Mouse (Mus musculus) CH12.LX (cell line): Measurements from ENCODE around the gene Rps24. TPM values are rescaled to one million over a fixed set of nuclear protein-coding genes. Genes with fewer than 3 reads are reported as not detected.

Source experiments
- DNase-seq: peaks from one replicate; pipeline ENCODE4 v3.0.0-alpha.2; 2013; ENCODE audit errors: extremely low read depth
- H3K27ac ChIP-seq: 2 replicates; pipeline ENCODE4 v1.5.1; 2012; ENCODE audit warnings: low read depth, mild to moderate bottlenecking, control low read depth, moderate library complexity; ENCODE audit not compliant: insufficient read depth
- H3K27me3 ChIP-seq: replicated peaks from 2 replicates; pipeline ENCODE3; 2012; ENCODE audit warnings: inconsistent platforms
- H3K36me3 ChIP-seq, 2 experiments: replicated peaks in 1 of 2; 2 replicates each; pipeline versions ENCODE3 to v1.6.1; 2012; ENCODE audit warnings: inconsistent platforms in 1 of 2, low read length in 1 of 2, mild to moderate bottlenecking in 1 of 2, mixed read lengths in 1 of 2, moderate library complexity in 1 of 2; ENCODE audit not compliant: control insufficient read depth in 1 of 2, insufficient read depth in 1 of 2
- H3K4me1 ChIP-seq, 2 experiments: 2 replicates each; pipeline ENCODE4 v1.6.1; 2012; ENCODE audit warnings: inconsistent platforms in 1 of 2, moderate library complexity in 1 of 2; ENCODE audit not compliant: insufficient read depth in 2 of 2, control insufficient read depth in 1 of 2
- H3K4me2 ChIP-seq: 2 replicates; pipeline ENCODE4 v1.6.1; 2012; ENCODE audit warnings: low read depth, mild to moderate bottlenecking, control low read depth; ENCODE audit not compliant: poor library complexity, insufficient read depth, severe bottlenecking
- H3K4me3 ChIP-seq, 3 experiments: fragments of 150-350 bp in 1 of 3; sonication (generic) in 1 of 3; replicated peaks in 1 of 3; 2 replicates each; pipeline versions ENCODE3 to v1.5.1; 2011 to 2012; ENCODE audit warnings: low read depth in 2 of 3, low read length in 2 of 3, mild to moderate bottlenecking in 2 of 3, moderate library complexity in 2 of 3, control low read depth in 1 of 3, improper control_type of control experiment in 1 of 3, inconsistent platforms in 1 of 3, mixed read lengths in 1 of 3; ENCODE audit not compliant: poor library complexity in 1 of 3
- H3K79me2 ChIP-seq: replicated peaks from 2 replicates; pipeline ENCODE4 v1.6.1; 2012; ENCODE audit warnings: mild to moderate bottlenecking, moderate library complexity; ENCODE audit not compliant: control insufficient read depth, poor library complexity, insufficient read depth, severe bottlenecking; ENCODE audit errors: extremely low read depth
- H3K9ac ChIP-seq: 2 replicates; pipeline ENCODE4 v1.6.1; 2012; ENCODE audit warnings: low read depth, mild to moderate bottlenecking, control low read depth, moderate library complexity; ENCODE audit not compliant: insufficient read depth
- H3K9me3 ChIP-seq: replicated peaks from 2 replicates; pipeline ENCODE3; 2012; ENCODE audit warnings: low read length, inconsistent platforms, mixed read lengths
- BHLHE40 ChIP-seq: IDR thresholded peaks from 2 replicates; pipeline ENCODE4 v1.6.1; 2011; ENCODE audit warnings: mild to moderate bottlenecking, low read depth, low read length, improper control_type of control experiment
- CHD1 ChIP-seq: IDR thresholded peaks from 2 replicates; pipeline ENCODE4 v1.6.1; 2012; ENCODE audit warnings: low read depth, low read length, improper control_type of control experiment, inconsistent platforms
- CHD2 ChIP-seq: IDR thresholded peaks from 2 replicates; pipeline ENCODE4 v1.6.1; 2011; ENCODE audit warnings: low read length, improper control_type of control experiment
- E2F4 ChIP-seq: IDR thresholded peaks from 2 replicates; pipeline ENCODE4 v1.6.1; 2011; ENCODE audit warnings: low read depth, low read length, improper control_type of control experiment; ENCODE audit not compliant: insufficient replicate concordance
- ELF1 ChIP-seq: IDR thresholded peaks from 2 replicates; pipeline ENCODE4 v1.6.1; 2014; ENCODE audit warnings: low read depth, mild to moderate bottlenecking, inconsistent platforms, low read length, improper control_type of control experiment
- GABPA ChIP-seq: IDR thresholded peaks from 2 replicates; pipeline ENCODE4 v1.6.1; 2012; ENCODE audit warnings: low read depth, low read length, improper control_type of control experiment, inconsistent platforms; ENCODE audit not compliant: insufficient replicate concordance
- HCFC1 ChIP-seq: IDR thresholded peaks from 2 replicates; pipeline ENCODE4 v1.6.1; 2012; ENCODE audit warnings: low read depth, mild to moderate bottlenecking, inconsistent platforms, low read length, improper control_type of control experiment
- IRF4 ChIP-seq: IDR thresholded peaks from 2 replicates; pipeline ENCODE4 v1.6.1; 2014; ENCODE audit warnings: low read depth, mild to moderate bottlenecking, inconsistent platforms, low read length, improper control_type of control experiment
- KAT2A ChIP-seq: IDR thresholded peaks from 2 replicates; pipeline ENCODE4 v1.6.1; 2012; ENCODE audit warnings: low read length, improper control_type of control experiment, inconsistent platforms; ENCODE audit not compliant: insufficient replicate concordance
- MAX ChIP-seq: IDR thresholded peaks from 2 replicates; pipeline ENCODE4 v1.6.1; 2011; ENCODE audit warnings: low read length, improper control_type of control experiment
- MAZ ChIP-seq: IDR thresholded peaks from 2 replicates; pipeline ENCODE4 v1.6.1; 2012; ENCODE audit warnings: low read depth, mild to moderate bottlenecking, inconsistent platforms, low read length, improper control_type of control experiment, moderate library complexity
- MEF2A ChIP-seq: IDR thresholded peaks from 2 replicates; pipeline ENCODE4 v1.6.1; 2014; ENCODE audit warnings: low read depth, mild to moderate bottlenecking, inconsistent platforms, low read length, improper control_type of control experiment, borderline replicate concordance
- MXI1 ChIP-seq: IDR thresholded peaks from 2 replicates; pipeline ENCODE4 v1.6.1; 2011; ENCODE audit warnings: mild to moderate bottlenecking, low read depth, low read length, improper control_type of control experiment
- MYC ChIP-seq: IDR thresholded peaks from 2 replicates; pipeline ENCODE4 v1.6.1; 2011; ENCODE audit warnings: low read depth, mild to moderate bottlenecking, improper control_type of control experiment, low read length
- NELFE ChIP-seq: IDR thresholded peaks from 2 replicates; pipeline ENCODE4 v1.6.1; 2011; ENCODE audit warnings: low read depth, low read length, improper control_type of control experiment
- NRF1 ChIP-seq: IDR thresholded peaks from 2 replicates; pipeline ENCODE4 v1.6.1; 2014; ENCODE audit warnings: low read depth, mild to moderate bottlenecking, inconsistent platforms, low read length, improper control_type of control experiment, moderate library complexity
- POLR2A ChIP-seq: IDR thresholded peaks from 2 replicates; pipeline ENCODE4 v1.6.1; 2011; ENCODE audit warnings: low read depth, mild to moderate bottlenecking, improper control_type of control experiment, low read length
- POLR2AphosphoS2 ChIP-seq: IDR thresholded peaks from 2 replicates; pipeline ENCODE4 v1.6.1; 2011; ENCODE audit warnings: low read depth, low read length, improper control_type of control experiment
- RCOR1 ChIP-seq: conservative IDR thresholded peaks from 2 replicates; pipeline ENCODE4 v1.6.1; 2012; ENCODE audit warnings: low read depth, mild to moderate bottlenecking, inconsistent platforms, low read length, improper control_type of control experiment
- SIN3A ChIP-seq: IDR thresholded peaks from 2 replicates; pipeline ENCODE4 v1.6.1; 2012; ENCODE audit warnings: low read length, improper control_type of control experiment, inconsistent platforms
- TBP ChIP-seq: conservative IDR thresholded peaks from 2 replicates; pipeline ENCODE4 v1.6.1; 2011; ENCODE audit warnings: low read depth, low read length, improper control_type of control experiment
- TCF12 ChIP-seq: IDR thresholded peaks from 2 replicates; pipeline ENCODE4 v1.6.1; 2014; ENCODE audit warnings: low read depth, mild to moderate bottlenecking, inconsistent platforms, low read length, improper control_type of control experiment
- ZMIZ1 ChIP-seq: IDR thresholded peaks from 2 replicates; pipeline ENCODE4 v1.6.1; 2012; ENCODE audit warnings: low read depth, mild to moderate bottlenecking, inconsistent platforms, low read length, improper control_type of control experiment
- dilution Hi-C: fragments of 300-500 bp; cut with MboI; formaldehyde crosslinking; loops from 2 replicates; pipeline ENCODE4 v1.14.3; 2020; ENCODE audit warnings: low sequenced_read_pairs; ENCODE audit not compliant: extremely low pct_unique_long_range_greater_than_20kb, extremely low pct_ligation_motif_present
- in situ Hi-C: fragments of 300-500 bp; cut with MboI; formaldehyde crosslinking; loops from 3 replicates; pipeline ENCODE4 v1.14.3; 2019; ENCODE audit warnings: low sequenced_read_pairs, low pct_ligation_motif_present, low pct_unique_long_range_greater_than_20kb, mixed read lengths
- polyA plus RNA-seq: library from polyadenylated mRNA; unstranded; fragments of >175 nt; gene quantifications from 2 replicates; pipeline ENCODE4 v1.2.1, GENCODE M21; 2012; ENCODE audit warnings: low read depth; ENCODE audit not compliant: insufficient read length
- total RNA-seq, 2 experiments: library from RNA; depleted of rRNA; stranded (reverse); fragments of 300-350 nt in 1 of 2; fragments of >200 nt in 1 of 2; gene quantifications; 2 replicates each; pipeline ENCODE4 v1.2.3; 2012 to 2014

Gene Rps24
- total and polyA plus RNA-seq, 3 experiments = 2,823 to 7,430 (median 3,420) TPM

GRCm38 (mm10) chr14:24490468-24491265 is 3.7 kb downstream of the Rps24 start:
- H3K36me3 ChIP-seq = peaks cover 32 to 43% of the 10 kb centered on the region in 2 experiments
- H3K79me2 ChIP-seq = peaks cover 58% of the 10 kb centered on the region
- in situ Hi-C loops (loop anchor here (25.0 kb wide), 2 partner anchors 972 to 1122 kb away; partner anchors contain the start of gene Zmiz1), dilution Hi-C loops (no loop called here)
- peak overlapping the region; percentile 99 for H3K9ac ChIP-seq
- peak overlapping the region; percentile 87 to 99 (median 98) for H3K4me3 ChIP-seq
- no peak overlapping the region for H3K4me2 ChIP-seq
- H3K9me3 ChIP-seq = no peaks in the 10 kb centered on the region
- H3K4me1 ChIP-seq = peaks cover 7 to 31% of the 10 kb centered on the region in 2 experiments
- DNase-seq = peak; percentile 91
- H3K27me3 ChIP-seq = no peaks in the 10 kb centered on the region
- H3K27ac ChIP-seq = peak overlapping the region; percentile 59
- TF ChIP-seq POLR2AphosphoS2 (peak; percentile 95), E2F4 (no peak), SIN3A (peak; percentile 56; the same call in 1 of the 2 replicates), POLR2A (peak; percentile 98), BHLHE40 (peak; percentile 20; the same call in 1 of the 2 replicates), NELFE (peak; percentile 99), MEF2A (0 out of 2 replicates have a peak, but pooled peaks have one; percentile 23), ZMIZ1 (peak; percentile 92; the same call in 1 of the 2 replicates), ELF1 (peak; percentile 60), IRF4 (0 out of 2 replicates have a peak, but pooled peaks have one; percentile 6), GABPA (no peak), NRF1 (no peak; the same call in 1 of the 2 replicates), MAX (peak; percentile 89), MYC (peak; percentile 83), TBP (peak; percentile 97), CHD1 (0 out of 2 replicates have a peak, but pooled peaks have one; percentile 3), CHD2 (0 out of 2 replicates have a peak, but pooled peaks have one; percentile 15), TCF12 (peak; percentile 90), MXI1 (peak; percentile 56), HCFC1 (peak; percentile 80), RCOR1 (no peak), MAZ (no peak), KAT2A (0 out of 2 replicates have a peak, but pooled peaks have one; percentile 69)
